Mouse (Mus musculus): ENCODE measurements around the gene Gm5460.

The Gm5460 gene

DNA sequence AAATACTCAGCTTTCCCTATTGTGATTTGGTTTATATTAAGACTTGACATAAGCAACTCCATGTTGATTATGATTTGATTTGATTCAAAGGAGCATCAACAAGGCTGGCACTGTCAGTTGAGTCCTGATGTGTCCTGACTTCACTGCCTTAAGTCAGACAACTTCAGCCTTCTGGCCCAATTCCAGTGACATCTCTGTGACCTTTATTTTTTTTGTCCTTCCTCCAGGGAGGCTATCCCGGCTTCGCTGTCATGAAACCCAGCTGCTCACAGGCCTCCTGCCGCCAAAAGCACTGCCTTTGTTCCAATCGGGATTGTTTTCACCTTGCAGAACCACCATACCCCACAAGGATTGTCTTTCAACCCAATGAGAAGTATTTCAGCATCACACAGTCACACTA is 58.8 kb downstream of the Gm5460 start:
- no peak for DNase-seq (ENCODE audit: low spot score in 2 of 2)

DNA sequence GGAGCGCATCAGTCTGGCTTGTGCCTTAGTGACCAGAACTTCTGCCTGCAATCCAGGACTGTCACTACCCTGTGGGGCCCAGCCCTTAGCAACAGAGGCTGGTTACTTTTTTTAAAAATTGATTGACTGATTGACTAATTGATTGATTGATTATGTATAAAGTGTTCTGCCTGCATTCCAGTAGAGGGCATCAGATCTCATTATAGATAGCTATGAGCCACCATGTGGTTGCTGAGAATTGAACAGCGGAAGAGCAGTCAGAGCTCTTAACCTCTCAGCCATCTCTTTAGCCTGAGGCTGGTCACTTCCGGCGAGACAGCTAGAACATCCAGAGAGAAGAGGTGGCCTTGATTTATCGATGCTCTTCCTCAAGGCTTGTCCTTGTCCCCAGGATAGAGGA is 60.7 kb downstream of the Gm5460 start:
- no peak for DNase-seq (ENCODE audit: low spot score in 2 of 2)

DNA sequence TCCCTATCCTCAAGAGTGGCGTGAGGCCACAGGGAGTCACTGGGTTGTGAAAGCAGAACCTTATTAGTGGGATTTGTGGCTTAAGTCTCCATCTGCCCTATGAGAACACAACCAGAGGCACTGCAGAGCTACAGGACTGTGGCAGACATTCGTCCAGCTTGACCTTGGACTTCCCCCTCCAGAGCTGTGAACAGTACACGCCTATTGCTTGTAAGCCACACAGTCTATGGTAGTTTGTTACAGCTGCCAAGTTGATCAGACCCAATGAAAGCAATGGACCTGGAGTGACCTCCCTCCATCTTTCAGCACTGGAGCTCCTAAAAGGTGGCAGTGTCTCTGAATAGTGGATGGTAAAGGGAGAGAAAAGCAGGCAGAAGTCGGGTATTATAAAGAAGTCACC is 61.7 kb downstream of the Gm5460 start:
- no peak for DNase-seq (ENCODE audit: low spot score in 2 of 2)

DNA sequence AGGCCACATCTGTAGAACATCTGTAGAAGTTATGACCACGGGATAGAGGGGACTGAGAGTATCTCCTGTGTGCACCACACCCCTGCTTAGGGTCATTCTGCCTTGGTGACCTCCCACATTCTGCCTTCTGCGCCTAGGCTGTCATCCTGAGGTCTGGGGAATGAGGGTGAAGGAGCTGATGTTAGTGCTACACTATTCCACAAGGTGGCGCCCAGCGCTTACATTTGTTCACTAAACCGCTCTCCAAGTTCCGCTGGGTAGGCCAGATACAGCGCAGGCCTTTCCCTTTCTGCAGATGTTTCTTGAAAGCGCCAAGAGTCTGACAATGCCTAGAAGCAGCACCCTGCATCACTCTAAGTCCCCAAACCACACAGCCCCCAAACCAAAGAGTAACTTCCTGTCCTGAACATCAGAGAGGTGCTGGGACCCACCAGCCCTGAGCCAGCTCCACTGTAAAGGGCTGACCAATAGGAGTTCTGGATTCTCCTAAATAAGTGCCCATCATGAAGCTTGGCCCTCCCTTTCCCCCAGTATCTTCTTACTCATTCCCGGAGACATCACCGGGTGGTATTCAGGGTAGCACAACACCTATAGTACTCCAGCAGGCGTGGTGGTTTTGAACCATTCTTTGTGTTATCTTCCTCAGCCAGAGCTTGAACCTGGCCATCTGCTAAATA is 63.9 kb downstream of the Gm5460 start:
- peak; percentile 65 to 86 for DNase-seq (ENCODE audit: low spot score in 2 of 2)

DNA sequence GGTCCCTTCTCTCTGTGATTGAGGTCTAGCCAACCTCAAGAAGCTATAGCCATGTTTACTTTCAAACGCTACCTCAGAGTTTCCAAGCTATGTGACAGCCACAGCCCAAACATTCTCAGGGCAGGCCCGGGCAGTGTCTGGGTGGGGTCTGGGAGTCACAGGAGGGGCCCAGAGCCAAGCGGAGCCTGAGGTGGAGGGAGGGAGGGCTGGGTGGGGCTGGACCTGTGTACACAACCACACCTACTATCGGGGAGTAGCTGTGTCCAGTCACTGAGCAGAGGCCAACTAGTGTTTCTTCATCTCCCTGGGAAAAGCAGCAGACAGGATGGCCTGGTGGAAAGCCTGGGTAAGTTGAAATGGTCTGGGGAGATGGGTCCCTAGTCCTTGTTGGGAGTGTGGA is 69.2 kb downstream of the Gm5460 start, which contains the start of gene Anxa8:
Gene Anxa8 (plus strand): TSS at position 251 of the 400 bp plus-strand sequence.
- DNase-seq (ENCODE audit: low spot score in 2 of 2), result no peak

DNA sequence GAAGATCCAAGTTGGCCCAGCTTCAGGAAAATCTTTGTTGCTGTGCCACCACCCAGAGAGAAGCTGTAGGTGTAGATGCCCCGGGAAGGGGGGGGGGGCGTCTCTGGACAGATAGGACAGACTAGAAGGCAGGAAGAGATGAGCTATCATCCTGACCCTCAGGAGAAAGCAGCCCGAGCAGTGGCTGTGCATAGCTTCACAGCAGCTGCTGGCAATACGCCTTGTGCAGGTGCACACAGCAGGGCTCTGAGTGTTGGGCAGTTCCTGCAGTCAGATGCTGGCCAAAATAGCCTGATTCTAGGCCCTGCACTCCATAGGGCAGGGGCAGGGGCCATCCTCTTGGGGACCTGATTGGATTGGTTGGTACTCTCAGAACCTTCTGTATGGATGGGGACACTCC is 70.2 kb downstream of the Gm5460 start:
- DNase-seq (ENCODE audit: low spot score in 2 of 2), result no peak

DNA sequence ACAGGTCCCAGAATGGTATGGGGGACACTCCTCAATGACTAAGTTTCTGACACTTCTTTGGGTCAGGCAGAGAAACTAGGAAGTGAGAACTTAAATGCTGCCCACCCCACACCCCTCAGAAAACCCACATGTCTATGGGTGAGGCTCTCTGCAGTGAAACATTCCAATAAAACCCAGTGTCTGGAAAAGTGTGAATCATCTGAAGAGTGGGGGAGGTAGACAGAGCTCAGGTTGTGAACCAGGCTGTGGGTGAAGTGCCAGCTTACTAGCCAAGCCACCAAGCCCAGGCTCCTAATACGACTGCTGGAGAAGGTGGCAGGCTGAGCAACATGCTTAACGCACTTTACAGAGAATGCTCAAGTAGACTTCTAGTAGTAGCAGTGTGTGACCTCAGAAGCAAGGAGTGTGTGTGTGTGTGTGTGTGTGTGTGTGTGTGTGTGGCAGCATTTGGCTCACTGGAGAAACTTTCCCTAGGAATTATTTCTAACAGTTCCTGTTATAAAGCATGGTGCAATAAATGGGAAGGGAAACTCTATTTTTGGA is 71.4 kb downstream of the Gm5460 start:
- no peak for DNase-seq (ENCODE audit: low spot score in 2 of 2)

DNA sequence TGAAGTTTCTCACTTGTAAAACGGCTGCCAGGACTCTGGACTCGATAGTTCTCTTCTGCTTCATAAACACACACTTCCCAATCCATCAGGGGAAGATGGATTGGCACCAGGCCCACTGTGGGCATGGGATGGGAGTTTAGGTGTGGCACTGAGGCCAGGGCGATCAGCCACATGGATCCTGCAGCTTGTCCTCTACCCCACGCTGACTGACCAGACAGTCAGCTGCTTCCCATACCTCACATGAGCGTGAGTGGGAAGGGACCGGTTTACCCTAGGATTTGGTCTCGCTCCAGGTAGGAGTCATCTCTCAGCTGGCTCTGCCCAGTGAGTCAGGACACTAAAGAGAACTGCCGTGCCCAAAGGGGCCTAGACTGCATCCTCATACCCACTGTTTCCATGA is 73.2 kb downstream of the Gm5460 start:
- DNase-seq (ENCODE audit: low spot score in 2 of 2), result no peak

DNA sequence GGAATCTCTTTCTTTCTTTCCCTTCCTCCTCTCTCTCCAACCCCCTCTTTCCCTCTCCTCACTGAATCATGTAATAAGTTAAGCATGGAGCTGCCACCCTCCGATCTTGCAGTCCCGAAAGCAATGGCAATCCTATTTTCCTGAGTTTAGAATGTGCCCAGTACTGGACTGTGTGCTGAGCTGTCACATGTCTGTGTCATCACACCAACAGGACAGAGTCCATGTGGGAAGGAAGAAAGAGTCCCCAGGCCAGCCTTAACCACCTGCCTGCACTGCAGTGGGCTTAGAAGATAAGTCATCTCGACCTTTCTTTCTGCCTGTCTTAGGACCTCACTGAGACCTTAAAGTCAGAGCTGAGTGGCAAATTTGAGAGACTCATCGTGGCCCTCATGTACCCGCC is 74.9 kb downstream of the Gm5460 start:
- no peak for DNase-seq (ENCODE audit: low spot score in 2 of 2)

DNA sequence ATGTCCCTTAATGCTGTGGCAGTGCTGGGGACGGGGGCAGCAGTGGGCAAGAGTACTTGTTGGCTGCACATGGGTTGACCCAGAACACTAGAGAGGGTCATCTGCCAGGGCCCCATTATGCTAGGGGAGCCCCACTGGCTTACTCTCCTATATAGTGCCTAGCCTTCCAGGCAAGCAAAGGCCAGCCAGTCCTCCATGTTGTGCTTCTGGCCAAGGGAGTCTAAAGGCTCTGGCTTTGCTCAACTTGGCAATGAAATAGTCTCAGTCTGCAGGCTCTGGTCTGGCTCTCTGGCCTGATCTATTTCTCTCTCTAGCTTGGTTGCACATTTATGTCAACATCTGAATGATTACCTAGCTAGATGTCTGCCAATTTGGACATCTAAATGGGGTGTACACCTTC is 76.3 kb downstream of the Gm5460 start:
- DNase-seq (ENCODE audit: low spot score in 2 of 2), result no peak

DNA sequence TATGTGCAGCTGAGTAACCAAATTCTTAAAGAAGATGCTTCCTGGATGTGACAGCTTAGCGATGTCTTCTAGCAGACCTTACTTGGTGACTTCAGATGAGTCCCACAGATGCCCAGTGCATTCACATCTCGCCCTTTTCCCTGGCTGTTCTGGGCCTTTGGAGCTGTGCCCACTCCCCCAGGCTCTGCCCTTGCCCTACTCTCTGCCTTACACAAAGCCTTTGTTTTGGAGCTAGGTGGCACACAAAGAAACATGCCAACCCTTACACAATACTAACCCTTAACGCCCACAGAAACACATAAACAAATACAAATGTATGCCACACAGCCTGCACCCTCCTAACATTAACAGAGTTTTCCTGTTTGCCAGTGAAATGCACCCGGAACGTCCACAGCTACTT is 79.6 kb downstream of the Gm5460 start:
- no peak for DNase-seq (ENCODE audit: low spot score in 2 of 2)
